Mouse (Mus musculus) sigmoid colon, adult 10 weeks (tissue): ENCODE measurements around the gene Xrcc4. TPM values are rescaled to one million over a fixed set of nuclear protein-coding genes. Genes with fewer than 3 reads are reported as not detected.

Experiments
- polyA plus RNA-seq: library from polyadenylated mRNA; stranded (reverse); fragments of 350-450 nt; fragmentation: Illumina TruSeq; extraction: RNeasy Lipid Tissue Mini Kit (QIAGEN cat#74804); gene quantifications from one replicate; pipeline ENCODE4 v1.2.3, GENCODE M21; 2014; ENCODE audit warnings: low read depth, low replicate concordance

Gene Xrcc4
- 34.6 TPM for polyA plus RNA-seq

DNA sequence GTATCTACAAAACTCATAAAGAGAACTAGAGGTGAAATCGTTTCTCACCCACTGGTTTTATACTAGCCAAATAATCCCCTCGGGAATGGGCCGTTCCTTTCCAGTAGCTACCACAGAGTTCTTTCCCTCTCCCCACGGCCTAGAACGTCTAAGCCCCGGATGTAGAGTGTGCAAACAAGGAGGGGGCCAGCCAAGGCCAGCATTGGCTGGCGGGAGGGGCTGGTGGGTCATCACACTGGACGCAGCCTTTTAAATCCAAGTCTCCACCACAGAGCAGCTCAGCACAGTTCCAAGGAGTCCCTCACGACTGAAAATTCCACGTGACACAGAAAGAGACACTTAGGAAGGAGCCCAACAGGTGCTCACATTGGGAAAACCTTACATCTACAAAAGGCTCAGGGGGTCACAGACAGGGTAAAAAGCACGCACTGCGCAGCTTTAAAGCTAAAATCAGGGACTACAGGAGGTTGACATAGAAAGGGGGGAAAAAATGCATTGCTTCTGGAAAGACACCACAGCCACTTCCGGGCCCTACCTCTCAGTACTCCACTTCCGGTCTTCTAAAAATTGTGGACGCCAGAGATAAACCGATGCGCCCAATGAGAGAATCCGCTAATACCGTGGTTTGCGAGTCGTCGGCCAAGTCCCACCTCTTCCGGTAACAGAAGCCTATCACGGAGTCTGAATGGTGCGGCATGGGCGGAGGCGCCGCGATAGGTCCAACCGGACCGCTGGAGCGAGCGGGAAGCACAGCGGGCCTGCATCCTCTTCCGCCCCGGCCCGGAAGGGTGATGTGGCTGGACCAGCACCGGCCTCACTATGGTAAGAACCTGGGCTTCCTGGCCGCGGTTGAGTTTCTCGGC is at the start of gene Xrcc4, which contains the start of gene Tmem167:
Gene Xrcc4, minus strand, starts transcription at position 647 of the 863 bp plus-strand sequence.
Gene Tmem167, plus strand, starts transcription at position 162 of the 863 bp plus-strand sequence.

DNA sequence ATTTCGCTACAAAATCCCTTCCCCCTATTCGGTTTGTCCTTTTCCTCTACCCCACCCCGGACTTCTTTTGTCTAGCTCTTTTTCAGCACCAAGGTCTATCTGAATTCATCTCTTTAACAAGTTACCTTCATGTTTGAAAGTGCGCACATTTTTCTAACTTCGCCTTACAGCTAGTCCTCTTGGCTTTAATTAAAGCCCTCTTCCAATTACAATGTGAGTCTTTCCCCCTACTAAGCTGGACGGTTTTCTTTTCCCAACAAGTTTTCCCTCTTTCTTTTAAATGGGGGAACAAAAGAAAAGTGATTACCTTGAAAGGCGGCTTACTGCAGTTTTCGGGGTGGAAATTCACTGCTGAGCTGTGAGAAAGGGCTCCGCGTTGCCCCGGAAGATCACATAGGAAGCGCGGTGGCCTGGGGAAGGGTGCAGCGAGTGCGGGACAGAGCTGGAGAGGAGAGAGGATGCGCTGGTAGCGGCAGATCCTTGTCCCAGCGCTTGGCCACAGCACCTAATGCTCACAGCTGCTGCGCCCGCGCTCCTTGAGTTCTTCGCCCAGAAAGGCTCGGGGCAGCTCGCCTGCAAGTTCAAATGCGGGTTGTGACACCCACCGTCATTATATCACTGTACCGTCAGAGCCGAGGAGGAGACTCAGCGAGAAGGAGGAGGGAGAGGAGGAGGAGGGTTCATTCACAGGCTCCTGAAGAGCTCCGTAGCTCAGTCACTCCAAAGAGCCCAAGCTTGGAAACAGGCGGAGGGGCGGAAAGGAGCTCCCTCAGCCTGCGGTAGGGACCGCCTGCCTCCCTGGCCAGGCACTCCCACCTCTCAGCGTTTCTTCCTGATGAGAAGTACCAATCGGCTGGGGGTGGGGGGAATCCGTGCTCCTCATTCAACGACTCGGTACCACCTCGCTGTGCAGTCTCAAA is 347.4 kb downstream of the Xrcc4 start, which contains the start of gene Vcan:
Gene Vcan, minus strand, starts transcription at position 744 of the 920 bp plus-strand sequence.

Other genes starting within 250 kb of the Xrcc4 start
- 51.5 TPM for gene Tmem167, start 485 bp downstream of the Xrcc4 start, polyA plus RNA-seq